Mouse (Mus musculus): ENCODE measurements around the gene Fgf5. TPM values are rescaled to one million over a fixed set of nuclear protein-coding genes. Genes with fewer than 3 reads are reported as not detected.

Gene Fgf5
- total RNA-seq, 2 experiments from 2014 or later: not detected

DNA sequence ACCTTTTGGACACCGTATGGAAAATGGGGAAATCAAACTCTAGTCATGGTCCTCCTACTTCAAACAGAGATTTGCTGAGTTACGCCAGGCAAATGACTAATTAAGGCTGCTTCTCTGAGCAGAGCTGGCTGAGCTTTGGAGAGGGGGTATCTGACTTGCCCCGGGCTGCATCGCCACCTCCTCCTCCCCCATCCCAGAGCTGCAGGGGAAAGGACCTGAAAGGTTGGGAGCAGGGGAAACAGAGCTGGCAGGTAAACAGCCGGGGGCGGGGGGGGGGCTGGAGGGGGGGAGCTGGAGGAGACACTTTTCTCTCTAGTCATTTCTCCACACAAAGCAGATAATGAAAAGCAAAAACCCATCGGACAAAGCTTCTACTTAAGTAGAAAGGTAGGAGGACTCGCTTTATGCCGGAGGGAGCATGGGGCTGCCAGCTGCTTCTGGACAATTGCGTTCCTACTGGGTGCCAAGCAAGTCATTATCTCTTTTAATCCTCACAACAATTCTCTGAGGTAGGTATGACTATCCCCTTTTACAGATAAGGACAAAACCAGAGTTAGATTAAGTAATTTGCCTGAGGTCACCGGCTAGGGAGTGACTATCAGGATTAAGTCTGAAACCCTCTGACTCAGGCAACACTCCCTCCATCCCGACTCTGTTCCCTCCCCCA, 39.2 kb downstream of the Fgf5 start:
- intact Hi-C loops (cut with DNase I): no loop called here
- DNase-seq: no peak

- intact Hi-C loops (cut with DNase I): no loop called here
- DNase-seq: no peak
Observed at GRCm38 (mm10) chr5:98300079-98300478, 46.1 kb downstream of the Fgf5 start.

DNA sequence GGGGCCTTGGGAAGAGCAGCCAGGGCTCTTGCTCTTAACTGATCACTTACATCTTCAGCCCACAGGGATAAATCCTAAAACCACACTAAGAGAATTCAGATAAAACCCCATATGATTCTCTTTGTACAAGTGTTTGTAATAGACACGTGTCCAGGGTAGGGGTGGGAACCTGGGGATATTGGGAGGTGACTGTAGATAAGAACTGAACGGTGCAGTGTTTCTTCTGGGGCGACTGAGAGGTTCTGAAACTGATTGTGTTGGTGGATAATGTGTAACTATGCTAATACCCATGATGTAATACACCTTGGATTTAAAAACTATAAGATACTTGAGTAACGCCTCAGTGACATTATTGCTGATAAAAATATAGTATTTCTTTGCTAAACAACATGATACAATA, 51.7 kb downstream of the Fgf5 start:
- no peak for DNase-seq
- intact Hi-C loops (cut with DNase I): no loop called here

- intact Hi-C loops (cut with DNase I): no loop called here
- DNase-seq: no peak
Observed at GRCm38 (mm10) chr5:98306528-98306927, 52.5 kb downstream of the Fgf5 start.

GRCm38 (mm10) chr5:98326625-98327024, 72.6 kb downstream of the Fgf5 start:
- DNase-seq: no peak
- intact Hi-C loops (cut with DNase I): no loop called here

Other genes starting within 250 kb of the Fgf5 start
- 10 to 100 TPM; 69.3 to 73.9 TPM for gene Antxr2, start 223.1 kb upstream of the Fgf5 start, total RNA-seq (2021)
- gene Prdm8, start 87.0 kb upstream of the Fgf5 start, total RNA-seq (2021): under 1 TPM; 0.29 to 0.36 TPM
- not detected for gene Cfap299, start 75.1 kb downstream of the Fgf5 start, total RNA-seq (2021)